Mouse (Mus musculus) CH12.LX (cell line): ENCODE measurements around the gene Etv6.

Experiments
- BHLHE40 ChIP-seq: IDR thresholded peaks from 2 replicates; pipeline ENCODE4 v1.6.1; 2011; ENCODE audit warnings: mild to moderate bottlenecking, low read depth, low read length, improper control_type of control experiment
- CTCF ChIP-seq, 2 experiments: IDR thresholded peaks in 1 of 2; conservative IDR thresholded peaks in 1 of 2; 2 replicates each; pipeline ENCODE4 v1.5.1; 2011 to 2012; ENCODE audit warnings: low read depth in 2 of 2, low read length in 2 of 2, improper control_type of control experiment in 1 of 2, inconsistent platforms in 1 of 2, mild to moderate bottlenecking in 1 of 2, moderate library complexity in 1 of 2
- EP300 ChIP-seq: IDR thresholded peaks from 2 replicates; pipeline ENCODE4 v1.6.1; 2011; ENCODE audit warnings: low read length, improper control_type of control experiment
- HCFC1 ChIP-seq: IDR thresholded peaks from 2 replicates; pipeline ENCODE4 v1.6.1; 2012; ENCODE audit warnings: low read depth, mild to moderate bottlenecking, inconsistent platforms, low read length, improper control_type of control experiment
- JUN ChIP-seq: IDR thresholded peaks from 2 replicates; pipeline ENCODE4 v1.6.1; 2011; ENCODE audit warnings: low read depth, mild to moderate bottlenecking, low read length, improper control_type of control experiment, moderate library complexity; ENCODE audit not compliant: insufficient read depth
- JUND ChIP-seq: conservative IDR thresholded peaks from 2 replicates; pipeline ENCODE4 v1.6.1; 2011; ENCODE audit warnings: low read depth, low read length, improper control_type of control experiment
- MAZ ChIP-seq: IDR thresholded peaks from 2 replicates; pipeline ENCODE4 v1.6.1; 2012; ENCODE audit warnings: low read depth, mild to moderate bottlenecking, inconsistent platforms, low read length, improper control_type of control experiment, moderate library complexity
- POLR2A ChIP-seq: IDR thresholded peaks from 2 replicates; pipeline ENCODE4 v1.6.1; 2011; ENCODE audit warnings: low read depth, mild to moderate bottlenecking, improper control_type of control experiment, low read length
- POLR2AphosphoS2 ChIP-seq: IDR thresholded peaks from 2 replicates; pipeline ENCODE4 v1.6.1; 2011; ENCODE audit warnings: low read depth, low read length, improper control_type of control experiment
- TCF12 ChIP-seq: IDR thresholded peaks from 2 replicates; pipeline ENCODE4 v1.6.1; 2014; ENCODE audit warnings: low read depth, mild to moderate bottlenecking, inconsistent platforms, low read length, improper control_type of control experiment

DNA sequence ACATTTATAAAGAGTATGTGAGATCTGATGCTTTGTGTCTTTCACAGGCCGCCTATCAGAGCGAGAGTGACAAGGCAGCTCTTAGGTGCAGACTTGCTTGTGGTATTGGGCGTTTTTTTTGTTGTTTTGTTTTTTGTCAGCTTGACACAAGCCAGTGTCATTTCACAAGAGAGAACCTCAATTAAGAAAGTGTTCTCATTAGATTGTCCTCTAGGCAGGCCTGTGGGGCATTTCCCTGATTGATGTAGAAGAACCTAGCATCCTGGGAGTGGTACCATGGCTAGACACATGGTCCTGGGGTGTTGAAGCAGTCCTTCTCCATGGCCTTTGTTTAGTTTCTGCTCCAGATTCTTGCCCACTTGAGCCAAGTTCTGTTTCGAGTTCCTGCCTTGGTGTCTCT, 31.5 kb downstream of the Etv6 start:
- TF ChIP-seq HCFC1 (no peak), BHLHE40 (no peak), POLR2A (no peak), TCF12 (no peak), POLR2AphosphoS2 (no peak), CTCF (conservative IDR thresholded peaks at IDR 0.05 in 1 of 2, IDR thresholded peaks at IDR 0.05 in 1 of 2; ENCODE audit: low read depth in 2 of 2, low read length in 2 of 2) (no peak), JUN (no peak), JUND (no peak), MAZ (no peak), EP300 (no peak)
